In genomic region chr10:71657525-71657924, GRCm38 (mm10) we compare ENCODE assay signal across 35 mouse cellular contexts.
"Had no signal": no experiment of that assay in that cellular context is flagged by ENCODE, and none has a peak within 500 bp of the region (broad histone marks: within the 10 kb centered on the region; RNA-seq: fewer than 3 reads in every experiment).

No protein-coding gene starts in this region.

- DNase-seq: heart, postnatal 10 days; heart, postnatal 14 days; heart, postnatal 36 days; kidney, adult 11 months; kidney, adult 18-20 months; kidney, adult 2 months; kidney, adult 8-10 months; kidney, adult 9 months; kidney, postnatal 10 days; kidney, postnatal 14 days; kidney, postnatal 25 days; kidney, postnatal 36 days; kidney, postnatal 4 days; layer of hippocampus, adult 9-11 months; layer of hippocampus, postnatal 36 days had no signal

- ATAC-seq: hindbrain, embryonic 16.5 days; hindbrain, postnatal 0 days; inflammation-experienced regulatory T-cells, adult 6 months; intestine, embryonic 15.5 days; intestine, embryonic 16.5 days; intestine, postnatal 0 days had no signal

- H3K4me2 ChIP-seq: heart, embryonic 11.5 days; heart, embryonic 12.5 days; heart, embryonic 13.5 days; heart, embryonic 15.5 days; hindbrain, embryonic 12.5 days; hindbrain, embryonic 13.5 days; hindbrain, embryonic 14.5 days; hindbrain, embryonic 15.5 days; intestine, embryonic 15.5 days; kidney, embryonic 15.5 days had no signal

- H3K27me3 ChIP-seq: heart, embryonic 12.5 days; heart, embryonic 13.5 days; heart, embryonic 15.5 days; hindbrain, embryonic 12.5 days; hindbrain, embryonic 13.5 days; hindbrain, embryonic 15.5 days; intestine, embryonic 15.5 days; kidney, embryonic 15.5 days had no signal

- H3K36me3 ChIP-seq: heart, embryonic 10.5 days; heart, embryonic 12.5 days; heart, embryonic 13.5 days; heart, embryonic 15.5 days; hindbrain, embryonic 10.5 days; hindbrain, embryonic 12.5 days; hindbrain, embryonic 13.5 days; hindbrain, embryonic 15.5 days; intestine, embryonic 15.5 days; kidney, embryonic 15.5 days had no signal

- H3K9me3 ChIP-seq: heart, embryonic 10.5 days; heart, embryonic 12.5 days; heart, embryonic 15.5 days; hindbrain, embryonic 10.5 days; hindbrain, embryonic 12.5 days; hindbrain, embryonic 13.5 days; hindbrain, embryonic 15.5 days; intestine, embryonic 15.5 days; kidney, embryonic 15.5 days had no signal

- H3K27ac ChIP-seq: heart, embryonic 10.5 days; heart, embryonic 13.5 days; heart, embryonic 15.5 days; hindbrain, embryonic 10.5 days; hindbrain, embryonic 12.5 days; hindbrain, embryonic 13.5 days; hindbrain, embryonic 14.5 days; hindbrain, embryonic 15.5 days; hindbrain, postnatal 0 days; intestine, embryonic 15.5 days; kidney, embryonic 15.5 days; kidney, postnatal 0 days; layer of hippocampus, adult 2 months; left cerebral cortex, adult 2 months had no signal

- H3K9ac ChIP-seq: heart, embryonic 12.5 days; heart, embryonic 13.5 days; heart, embryonic 15.5 days; hindbrain, embryonic 12.5 days; hindbrain, embryonic 13.5 days; hindbrain, embryonic 14.5 days; hindbrain, embryonic 15.5 days; intestine, embryonic 15.5 days; kidney, embryonic 15.5 days had no signal

- H3K4me3 ChIP-seq: heart, embryonic 10.5 days; heart, embryonic 12.5 days; heart, embryonic 13.5 days; heart, embryonic 15.5 days; hindbrain, embryonic 10.5 days; hindbrain, embryonic 12.5 days; hindbrain, embryonic 13.5 days; hindbrain, embryonic 15.5 days; intestine, embryonic 15.5 days; kidney, embryonic 15.5 days; layer of hippocampus, adult 2 months; left cerebral cortex, adult 2 months had no signal

- H3K4me1 ChIP-seq: heart, embryonic 10.5 days; heart, embryonic 12.5 days; heart, embryonic 13.5 days; heart, embryonic 15.5 days; hindbrain, embryonic 10.5 days; hindbrain, embryonic 12.5 days; hindbrain, embryonic 13.5 days; hindbrain, embryonic 15.5 days; intestine, embryonic 15.5 days; kidney, embryonic 15.5 days had no signal
